8 mouse cellular contexts compared by ENCODE assay signal in the genomic region with DNA sequence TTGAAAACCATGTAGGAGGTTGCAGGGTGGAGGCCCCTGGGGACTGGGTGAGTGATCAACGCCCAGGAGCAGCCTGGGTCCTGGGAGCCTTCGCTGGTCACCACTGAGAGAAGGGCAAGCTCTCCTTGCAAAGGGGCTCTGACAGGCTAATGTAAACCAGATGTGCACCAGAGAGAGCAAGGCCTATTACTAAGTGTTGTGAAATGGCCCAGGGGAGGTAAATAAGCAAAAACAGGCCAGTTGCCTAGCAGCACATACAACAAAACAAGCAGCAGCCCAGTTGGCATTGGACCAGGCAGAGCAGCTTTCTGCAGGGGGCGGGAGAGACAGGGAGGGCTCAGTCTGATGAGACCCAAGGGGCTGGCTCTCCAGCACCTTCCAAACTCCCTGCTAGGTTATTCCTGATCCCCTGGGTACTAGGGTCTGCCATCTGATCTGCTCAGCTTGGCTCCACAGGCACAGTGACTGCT.
A peak's percentile ranks its signal among the peaks of the same experiment; 100 is the strongest.
DNase-seq lines count a peak whose midpoint lies in the region; ATAC-seq and TF ChIP-seq lines count a peak whose summit lies in the region.

No protein-coding gene starts in this region.

- 0 out of 2 replicates have a peak overlapping the region, but pooled peaks have one; percentile 9 for H3K9ac ChIP-seq in heart, embryonic 13.5 days
- no peak overlapping the region for H3K9ac ChIP-seq in kidney, embryonic 14.5 days (ENCODE audit: low read depth, low read length)

- no peaks in the 10 kb centered on the region for H3K27me3 ChIP-seq in heart, embryonic 13.5 days (replicated peaks)
- no peaks in the 10 kb centered on the region for H3K27me3 ChIP-seq in kidney, embryonic 14.5 days (ENCODE audit: control insufficient read depth, insufficient read depth, low read length)

- intact Hi-C loops in left cerebral cortex, postnatal 4 days (cut with DNase I): no loop called here

- no peaks in the 10 kb centered on the region for H3K9me3 ChIP-seq in heart, embryonic 13.5 days
- no peaks in the 10 kb centered on the region for H3K9me3 ChIP-seq in kidney, embryonic 14.5 days (ENCODE audit: control insufficient read depth, low read length)

- ATAC-seq in heart, embryonic 13.5 days (ENCODE audit: extremely low read depth, insufficient number of reproducible peaks, low FRiP score, low TSS enrichment): peak; percentile 73; the same call in 1 of the 2 replicates
- peak; percentile 84 for ATAC-seq in kidney, embryonic 14.5 days (ENCODE audit: low FRiP score, low TSS enrichment)

- no peaks in the 10 kb centered on the region for H3K36me3 ChIP-seq in heart, embryonic 13.5 days
- H3K36me3 ChIP-seq in kidney, embryonic 14.5 days (ENCODE audit: control insufficient read depth, insufficient read depth, low read length): no peaks in the 10 kb centered on the region

- TF ChIP-seq CTCF in embryonic fibroblast, embryonic 13.5 days (IDR thresholded peaks at IDR 0.05; ENCODE audit: borderline replicate concordance, insufficient read depth, low read length): no peak

- H3K4me3 ChIP-seq in embryonic fibroblast, embryonic 13.5 days (ENCODE audit: insufficient read depth, low read length): no peak overlapping the region
- H3K4me3 ChIP-seq in heart, embryonic 13.5 days: no peak overlapping the region
- no peak overlapping the region for H3K4me3 ChIP-seq in kidney, embryonic 14.5 days (ENCODE audit: low read length)

- H3K27ac ChIP-seq in embryonic fibroblast, embryonic 13.5 days (ENCODE audit: insufficient read depth, low read length): peak overlapping the region; percentile 68
- H3K27ac ChIP-seq in heart, embryonic 13.5 days (replicated peaks): peak overlapping the region; percentile 81
- no peak overlapping the region; the same call in 1 of the 2 replicates for H3K27ac ChIP-seq in kidney, embryonic 14.5 days (ENCODE audit: low read depth, low read length)

- peak; percentile 46 for DNase-seq in left cerebral cortex, postnatal 4 days
- DNase-seq in left cerebral cortex, adult 8-10 months (ENCODE audit: low spot score in 2 of 2): no peak
- DNase-seq in lung, postnatal 4 days: peak; percentile 82 to 89
- peak; percentile 25 to 82 for DNase-seq in urinary bladder, adult 18-20 months (ENCODE audit: low spot score in 2 of 2)
- no peak for DNase-seq in thymus, postnatal 0 days (ENCODE audit: low spot score)

- peak overlapping the region; percentile 39 for H3K4me2 ChIP-seq in heart, embryonic 13.5 days
- no peak overlapping the region for H3K4me2 ChIP-seq in kidney, embryonic 14.5 days (replicated peaks; ENCODE audit: low read depth, low read length)

- peaks cover 16% of the 10 kb centered on the region for H3K4me1 ChIP-seq in embryonic fibroblast, embryonic 13.5 days (ENCODE audit: control insufficient read depth, insufficient read depth, low read length)
- H3K4me1 ChIP-seq in heart, embryonic 13.5 days: peaks cover 29% of the 10 kb centered on the region
- H3K4me1 ChIP-seq in kidney, embryonic 14.5 days (ENCODE audit: control insufficient read depth, insufficient read depth, low read length): peaks cover 12% of the 10 kb centered on the region

- no peak for TF ChIP-seq POLR2A in embryonic fibroblast, embryonic 13.5 days (IDR thresholded peaks at IDR 0.05; ENCODE audit: low read depth, low read length)

- WGBS in heart, embryonic 13.5 days: 14% methylated on average over 3 of the region's 3 CpGs
- 37% methylated on average over 3 of the region's 3 CpGs for WGBS in kidney, embryonic 14.5 days

Comparison
In these comparisons a context has a peak if more than half of its experiments do, and no peak if none do; other contexts are left out.
1. DNase-seq: peak in left cerebral cortex, postnatal 4 days (single experiment), lung, postnatal 4 days (2 of 2) and urinary bladder, adult 18-20 months (2 of 2); none in left cerebral cortex, adult 8-10 months (0 of 2) and thymus, postnatal 0 days (single experiment).